Mouse (Mus musculus) intestine, embryonic 16.5 days (tissue): ENCODE data around the gene Tbx5. TPM values are rescaled to one million over a fixed set of nuclear protein-coding genes. Genes with fewer than 3 reads are reported as not detected.

ENCODE experiments used
- ATAC-seq: fragments of 200-750 bp; cut with Nextera tagmentation; 2 replicates; pipeline ENCODE4 v1.8.0; 2017; ENCODE audit warnings: moderate TSS enrichment, moderate library complexity
- H3K27ac ChIP-seq: fragments of 300-500 bp; sonication (generic); 2 replicates; pipeline ENCODE4 v1.5.1; 2014; ENCODE audit warnings: mild to moderate bottlenecking, low read length
- H3K27me3 ChIP-seq: fragments of 300-500 bp; sonication (generic); replicated peaks from 2 replicates; pipeline ENCODE4 v1.6.1; 2014; ENCODE audit warnings: low read length, control low read depth, mixed read lengths; ENCODE audit not compliant: control insufficient read depth, insufficient read depth
- H3K36me3 ChIP-seq: fragments of 300-500 bp; sonication (generic); 2 replicates; pipeline ENCODE4 v1.6.1; 2014; ENCODE audit warnings: low read length, control low read depth; ENCODE audit not compliant: control insufficient read depth, insufficient read depth
- H3K4me1 ChIP-seq: fragments of 300-500 bp; sonication (generic); 2 replicates; pipeline ENCODE4 v1.6.1; 2014; ENCODE audit warnings: low read length, control low read depth, mixed read lengths; ENCODE audit not compliant: control insufficient read depth, insufficient read depth
- H3K4me2 ChIP-seq: fragments of 300-500 bp; sonication (generic); 2 replicates; pipeline ENCODE4 v1.6.1; 2014; ENCODE audit warnings: low read depth, low read length, control low read depth
- H3K4me3 ChIP-seq: fragments of 300-500 bp; sonication (generic); 2 replicates; pipeline ENCODE4 v1.5.1; 2014; ENCODE audit warnings: mild to moderate bottlenecking, low read length
- H3K9ac ChIP-seq: fragments of 300-500 bp; sonication (generic); 2 replicates; pipeline ENCODE4 v1.6.1; 2014; ENCODE audit warnings: low read depth, low read length
- H3K9me3 ChIP-seq: fragments of 300-500 bp; sonication (generic); 2 replicates; pipeline ENCODE4 v1.6.1; 2016; ENCODE audit warnings: low read length, control low read depth; ENCODE audit not compliant: control insufficient read depth
- WGBS: fragments of 180-500 bp; shearing (Covaris S2); extraction: QIAGEN DNeasy Blood & Tissue Kit; methylation state at CpG from one replicate; pipeline ENCODE4 v1.1.7; 2014; 5-methylcytosine and 5-hydroxymethylcytosine counted together
- polyA plus RNA-seq: library from polyadenylated mRNA; unstranded; fragments of >200 nt; fragmentation: Nextera tagmentation; extraction: Ambion mirVana; gene quantifications from 2 replicates; pipeline ENCODE4 v1.2.1, GENCODE M21; 2015

Gene Tbx5
- polyA plus RNA-seq, 1 experiment from 2014 or later: not detected

DNA sequence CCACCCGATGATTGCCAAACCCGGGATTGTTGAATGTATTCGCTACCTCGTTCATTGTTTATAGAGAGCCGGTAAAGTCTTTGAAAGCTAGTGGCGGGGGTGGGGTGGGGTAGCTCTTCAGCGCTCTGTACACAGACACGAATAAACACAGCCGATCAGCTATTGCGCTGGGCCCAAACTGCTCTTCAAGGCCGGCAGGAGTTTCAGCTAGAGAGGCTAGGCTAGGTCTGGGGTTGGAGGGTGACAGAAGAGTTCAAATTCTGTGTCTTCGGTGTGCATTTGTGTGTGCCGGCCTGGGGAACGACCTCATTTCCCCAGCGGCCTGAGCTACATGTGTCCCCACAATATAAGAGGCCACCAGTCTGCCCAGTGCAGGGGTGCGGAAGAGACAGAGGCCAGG lies 6.7 kb downstream of the Tbx5 start:
- H3K27me3 ChIP-seq: peaks cover 88% of the 10 kb centered on the region

DNA sequence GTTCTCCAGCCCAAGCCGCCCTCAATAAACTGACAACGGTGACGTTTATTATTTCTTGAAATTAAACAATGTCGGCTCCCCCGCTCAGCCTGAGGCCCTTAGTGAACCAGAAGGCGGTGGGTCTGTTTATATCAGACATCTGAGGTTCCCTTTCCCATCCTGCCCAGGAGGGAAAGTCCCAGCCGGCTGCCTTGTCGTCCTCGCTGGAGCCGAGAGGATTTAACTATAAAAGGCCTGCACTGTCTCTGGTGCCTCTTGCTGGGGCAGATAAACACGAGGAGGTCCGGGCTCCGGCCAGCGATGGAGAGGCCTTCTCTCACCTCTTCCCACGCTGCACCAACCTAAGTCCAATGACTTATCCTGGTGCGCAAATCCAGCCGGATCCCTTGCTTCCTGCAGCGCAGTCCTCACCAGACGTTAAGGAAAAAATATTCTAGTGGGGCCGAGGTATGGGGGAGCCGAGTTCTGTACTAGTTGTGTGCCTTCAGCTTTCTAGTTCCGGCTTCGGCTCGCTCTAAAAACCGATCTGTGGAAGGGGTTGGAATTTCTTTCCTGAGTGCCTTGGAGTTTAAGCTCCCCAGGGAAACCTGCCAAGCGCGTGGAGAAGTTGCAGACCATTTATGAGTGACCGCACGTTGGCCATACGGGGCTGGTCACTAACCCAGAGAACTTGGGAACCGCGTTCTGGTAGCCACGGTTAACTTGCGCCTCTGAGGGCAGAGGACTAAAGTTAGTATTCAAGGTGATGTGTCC lies 7.3 kb downstream of the Tbx5 start:
- Histone ChIP-seq H3K4me2 (no peak overlapping the region), H3K4me3 (no peak overlapping the region), H3K27me3 (peaks cover 90% of the 10 kb centered on the region), H3K9ac (no peak overlapping the region), H3K9me3 (no peaks in the 10 kb centered on the region), H3K4me1 (peaks cover under 1% of the 10 kb centered on the region; the same call in 1 of the 2 replicates), H3K36me3 (no peaks in the 10 kb centered on the region), H3K27ac (no peak overlapping the region)
- no peak for ATAC-seq
- WGBS: 1% methylated on average over 34 of the region's 34 CpGs

More for the DNA sequence above, 6.7 kb downstream of the Tbx5 start:
- H3K36me3 ChIP-seq: no peaks in the 10 kb centered on the region
- H3K9ac ChIP-seq: no peak overlapping the region
- ATAC-seq: no peak
- no peak overlapping the region for H3K4me2 ChIP-seq
- WGBS: 2% methylated on average over 16 of the region's 16 CpGs
- no peak overlapping the region for H3K27ac ChIP-seq
- H3K4me1 ChIP-seq: no peaks in the 10 kb centered on the region; the same call in 1 of the 2 replicates
- H3K4me3 ChIP-seq: no peak overlapping the region
- H3K9me3 ChIP-seq: no peaks in the 10 kb centered on the region

GRCm38 (mm10) chr5:119840404-119840803 lies 7.9 kb downstream of the Tbx5 start:
- H3K4me2 ChIP-seq: no peak overlapping the region
- H3K27ac ChIP-seq: no peak overlapping the region
- no peak overlapping the region for H3K9ac ChIP-seq
- no peaks in the 10 kb centered on the region for H3K9me3 ChIP-seq
- no peaks in the 10 kb centered on the region for H3K36me3 ChIP-seq
- no peak overlapping the region for H3K4me3 ChIP-seq
- no peak for ATAC-seq
- peaks cover 3% of the 10 kb centered on the region; the same call in 1 of the 2 replicates for H3K4me1 ChIP-seq
- peaks cover 90% of the 10 kb centered on the region for H3K27me3 ChIP-seq
- under 1% methylated on average over 7 of the region's 7 CpGs for WGBS

- Histone ChIP-seq H3K4me3 (no peak overlapping the region), H3K4me1 (peaks cover 3% of the 10 kb centered on the region; the same call in 1 of the 2 replicates), H3K36me3 (no peaks in the 10 kb centered on the region), H3K9ac (no peak overlapping the region), H3K27me3 (peaks cover 88% of the 10 kb centered on the region), H3K27ac (no peak overlapping the region), H3K4me2 (no peak overlapping the region), H3K9me3 (no peaks in the 10 kb centered on the region)
- no peak for ATAC-seq
- WGBS: 1% methylated on average over 26 of the region's 26 CpGs
These were observed 9.4 kb downstream of the Tbx5 start for GRCm38 (mm10) chr5:119841634-119842420.

DNA sequence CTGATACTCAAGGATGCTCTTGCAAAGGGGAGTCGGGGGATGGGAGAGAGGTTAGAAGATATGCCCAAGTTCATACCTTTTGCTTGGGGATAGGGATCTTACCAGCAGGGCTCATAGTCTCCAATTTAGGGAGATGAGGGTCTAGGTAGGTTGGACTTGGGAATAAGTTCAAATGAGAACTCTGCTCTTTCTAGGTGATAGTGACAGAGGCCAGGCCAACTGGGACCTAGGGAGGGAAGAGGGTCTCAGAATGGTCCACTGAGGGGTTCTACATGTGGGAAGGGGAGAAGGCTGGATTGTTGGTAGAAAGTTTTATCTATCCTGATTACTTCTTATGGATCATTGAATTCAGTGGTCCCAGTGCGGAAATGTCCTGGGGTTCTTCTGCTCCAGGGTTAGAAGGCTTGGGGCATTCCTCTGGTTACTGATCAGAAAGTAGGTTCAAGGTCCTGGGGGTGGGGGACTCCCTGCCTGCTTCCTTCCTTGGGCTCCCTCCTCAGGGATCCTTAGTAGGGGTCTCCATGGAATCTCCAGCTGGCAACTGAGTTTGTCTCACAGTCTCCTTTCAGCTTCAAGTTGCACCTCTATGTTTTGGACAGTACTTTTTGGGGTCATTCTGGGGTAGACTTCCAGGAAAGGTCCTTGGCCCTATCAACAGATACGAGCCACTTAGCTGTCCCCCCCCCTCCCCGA lies 10.4 kb downstream of the Tbx5 start:
- no peak overlapping the region for H3K27ac ChIP-seq
- H3K4me2 ChIP-seq: no peak overlapping the region
- ATAC-seq: no peak
- H3K36me3 ChIP-seq: no peaks in the 10 kb centered on the region
- H3K9me3 ChIP-seq: no peaks in the 10 kb centered on the region
- peaks cover 3% of the 10 kb centered on the region; the same call in 1 of the 2 replicates for H3K4me1 ChIP-seq
- H3K27me3 ChIP-seq: peaks cover 91% of the 10 kb centered on the region
- WGBS: 11% methylated on average over 4 of the region's 4 CpGs
- no peak overlapping the region for H3K9ac ChIP-seq
- no peak overlapping the region for H3K4me3 ChIP-seq

DNA sequence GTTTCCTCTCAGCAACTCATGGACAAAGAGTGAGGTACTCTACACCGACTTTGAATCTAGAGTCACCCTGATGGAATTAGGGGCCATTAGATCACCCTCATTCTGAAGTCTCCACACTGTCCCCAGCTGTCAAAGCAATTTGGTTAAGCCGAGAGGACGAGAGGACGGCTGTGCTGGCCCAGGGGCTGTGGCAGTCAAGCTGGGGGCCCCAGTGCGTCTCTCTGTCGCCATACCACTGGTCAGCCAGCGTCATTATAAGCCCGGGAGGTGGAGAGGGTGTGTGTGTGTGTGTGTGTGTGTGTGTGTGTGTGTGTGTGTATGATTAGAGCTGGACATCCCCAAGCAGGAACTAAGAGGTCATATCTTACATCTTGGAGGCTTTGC lies 10.9 kb downstream of the Tbx5 start:
- Histone ChIP-seq H3K27ac (no peak overlapping the region), H3K27me3 (peaks cover 91% of the 10 kb centered on the region), H3K4me3 (no peak overlapping the region), H3K4me2 (no peak overlapping the region), H3K9me3 (no peaks in the 10 kb centered on the region), H3K36me3 (no peaks in the 10 kb centered on the region), H3K4me1 (peaks cover 3% of the 10 kb centered on the region; the same call in 1 of the 2 replicates), H3K9ac (no peak overlapping the region)
- ATAC-seq: no peak
- 3% methylated on average over 8 of the region's 8 CpGs for WGBS

GRCm38 (mm10) chr5:119844366-119844765 lies 11.9 kb downstream of the Tbx5 start:
- WGBS: 1% methylated on average over 5 of the region's 5 CpGs
- H3K4me1 ChIP-seq: peaks cover 3% of the 10 kb centered on the region; the same call in 1 of the 2 replicates
- no peak overlapping the region for H3K4me2 ChIP-seq
- no peaks in the 10 kb centered on the region for H3K36me3 ChIP-seq
- H3K4me3 ChIP-seq: no peak overlapping the region
- H3K9me3 ChIP-seq: no peaks in the 10 kb centered on the region
- H3K9ac ChIP-seq: no peak overlapping the region
- H3K27me3 ChIP-seq: peaks cover 84% of the 10 kb centered on the region
- no peak overlapping the region for H3K27ac ChIP-seq
- ATAC-seq: no peak

DNA sequence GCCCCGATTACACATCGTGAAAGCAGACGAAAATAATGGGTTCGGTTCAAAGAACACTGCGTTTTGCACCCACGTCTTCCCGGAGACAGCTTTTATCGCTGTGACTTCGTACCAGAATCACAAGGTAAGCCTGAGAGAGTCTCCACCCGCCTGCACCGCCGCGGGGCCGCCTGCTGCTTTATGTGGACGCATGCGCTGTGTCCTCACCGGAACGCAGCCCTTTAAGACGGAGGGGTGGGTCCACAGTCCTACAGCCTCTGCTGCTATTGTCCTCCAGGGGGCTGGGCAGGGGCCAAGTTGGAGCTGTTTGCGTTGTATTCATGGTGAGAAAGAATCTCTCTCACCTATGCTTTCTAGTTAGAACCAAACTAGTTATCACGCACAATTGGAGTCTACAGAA lies 12.5 kb downstream of the Tbx5 start:
- peak; percentile 40; the same call in 1 of the 2 replicates for ATAC-seq
- H3K4me1 ChIP-seq: 0 out of 2 replicates have a peak, but pooled peaks cover 3% of the 10 kb centered on the region
- under 1% methylated on average over 21 of the region's 21 CpGs for WGBS
- H3K4me2 ChIP-seq: peak overlapping the region; percentile 34
- no peaks in the 10 kb centered on the region for H3K9me3 ChIP-seq
- H3K36me3 ChIP-seq: no peaks in the 10 kb centered on the region
- H3K4me3 ChIP-seq: no peak overlapping the region; the same call in 1 of the 2 replicates
- no peak overlapping the region for H3K27ac ChIP-seq
- H3K9ac ChIP-seq: no peak overlapping the region
- H3K27me3 ChIP-seq: peaks cover 78% of the 10 kb centered on the region

DNA sequence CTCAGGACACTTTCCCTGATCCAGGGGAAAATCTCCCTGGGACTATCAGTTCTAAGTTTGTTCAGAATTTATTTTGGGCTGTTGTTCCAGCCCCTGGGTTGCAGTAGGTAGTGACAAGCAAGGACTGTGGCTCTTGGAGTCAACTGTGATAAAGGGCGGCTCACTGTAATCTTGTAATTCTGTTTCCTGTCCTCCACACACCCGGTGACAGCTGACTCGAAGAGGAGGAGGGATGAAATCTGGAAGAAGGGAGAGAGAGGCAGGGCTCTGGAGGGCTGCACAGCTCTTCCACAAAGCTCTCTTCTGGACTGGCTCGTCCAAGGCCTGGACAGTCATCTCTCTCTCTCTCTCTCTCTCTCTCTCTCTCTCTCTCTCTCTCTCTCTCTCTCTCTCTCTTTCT lies 24.6 kb downstream of the Tbx5 start:
- no peaks in the 10 kb centered on the region for H3K9me3 ChIP-seq

More for the DNA sequence above, 24.6 kb downstream of the Tbx5 start:
- H3K27ac ChIP-seq: no peak overlapping the region
- H3K4me3 ChIP-seq: no peak overlapping the region
- no peaks in the 10 kb centered on the region for H3K36me3 ChIP-seq
- WGBS: 44% methylated on average over 4 of the region's 4 CpGs
- ATAC-seq: no peak
- no peak overlapping the region for H3K4me2 ChIP-seq
- no peaks in the 10 kb centered on the region for H3K4me1 ChIP-seq
- H3K27me3 ChIP-seq: peaks cover 9% of the 10 kb centered on the region; the same call in 1 of the 2 replicates
- H3K9ac ChIP-seq: no peak overlapping the region
